Mouse (Mus musculus) myocyte (in vitro differentiated cells): ENCODE measurements around the gene Prss12.

Experiments
- CEBPB ChIP-seq: IDR thresholded peaks from 2 replicates; pipeline ENCODE4 v1.6.1; 2011; ENCODE audit warnings: mild to moderate bottlenecking, moderate library complexity; ENCODE audit not compliant: poor library complexity, insufficient read depth, severe bottlenecking
- MAX ChIP-seq: IDR thresholded peaks from one replicate; pipeline ENCODE4 v1.6.1; 2011; ENCODE audit warnings: low read depth, mild to moderate bottlenecking, control low read depth
- MYOD1 ChIP-seq, 3 experiments: IDR thresholded peaks; one replicate each; pipeline ENCODE4 v1.6.1; 2011; ENCODE audit warnings: control low read depth in 2 of 3, low read depth in 2 of 3, mild to moderate bottlenecking in 2 of 3, moderate library complexity in 1 of 3; ENCODE audit not compliant: insufficient read length in 2 of 3, control insufficient read depth in 1 of 3
- POLR2A ChIP-seq: IDR thresholded peaks from one replicate; pipeline ENCODE4 v1.6.1; 2011; ENCODE audit warnings: low read depth, mild to moderate bottlenecking, control low read depth, moderate library complexity; ENCODE audit not compliant: insufficient read length
- POLR2AphosphoS2 ChIP-seq: IDR thresholded peaks from one replicate; pipeline ENCODE4 v1.6.1; 2011; ENCODE audit warnings: low read depth, control low read depth; ENCODE audit not compliant: insufficient read length
- REST ChIP-seq: IDR thresholded peaks from one replicate; pipeline ENCODE4 v1.6.1; 2011; ENCODE audit warnings: mild to moderate bottlenecking, control low read depth, moderate library complexity; ENCODE audit not compliant: insufficient read depth, insufficient read length
- TCF12 ChIP-seq: IDR thresholded peaks from one replicate; pipeline ENCODE4 v1.6.1; 2011; ENCODE audit warnings: mild to moderate bottlenecking, control low read depth; ENCODE audit not compliant: poor library complexity, insufficient read depth, severe bottlenecking
- USF1 ChIP-seq: IDR thresholded peaks from one replicate; pipeline ENCODE4 v1.6.1; 2011; ENCODE audit warnings: low read depth, mild to moderate bottlenecking, control low read depth, moderate library complexity

- TF ChIP-seq POLR2A (no peak), USF1 (no peak), MYOD1 (IDR thresholded peaks at IDR 0.05; ENCODE audit: control insufficient read depth in 1 of 3, insufficient read length in 2 of 3, low read depth in 2 of 3) (no peak), TCF12 (no peak), CEBPB (no peak), POLR2AphosphoS2 (no peak), REST (no peak), MAX (no peak)
Measured at GRCm38 (mm10) chr3:123550487-123550886, 103.8 kb downstream of the Prss12 start.
